Mouse (Mus musculus): Measurements from ENCODE around the gene Rrp36. TPM values are rescaled to one million over a fixed set of nuclear protein-coding genes. Genes with fewer than 3 reads are reported as not detected.

Gene Rrp36
- polyA plus RNA-seq, 1 experiment from 2014 or later: 36.5 TPM

DNA sequence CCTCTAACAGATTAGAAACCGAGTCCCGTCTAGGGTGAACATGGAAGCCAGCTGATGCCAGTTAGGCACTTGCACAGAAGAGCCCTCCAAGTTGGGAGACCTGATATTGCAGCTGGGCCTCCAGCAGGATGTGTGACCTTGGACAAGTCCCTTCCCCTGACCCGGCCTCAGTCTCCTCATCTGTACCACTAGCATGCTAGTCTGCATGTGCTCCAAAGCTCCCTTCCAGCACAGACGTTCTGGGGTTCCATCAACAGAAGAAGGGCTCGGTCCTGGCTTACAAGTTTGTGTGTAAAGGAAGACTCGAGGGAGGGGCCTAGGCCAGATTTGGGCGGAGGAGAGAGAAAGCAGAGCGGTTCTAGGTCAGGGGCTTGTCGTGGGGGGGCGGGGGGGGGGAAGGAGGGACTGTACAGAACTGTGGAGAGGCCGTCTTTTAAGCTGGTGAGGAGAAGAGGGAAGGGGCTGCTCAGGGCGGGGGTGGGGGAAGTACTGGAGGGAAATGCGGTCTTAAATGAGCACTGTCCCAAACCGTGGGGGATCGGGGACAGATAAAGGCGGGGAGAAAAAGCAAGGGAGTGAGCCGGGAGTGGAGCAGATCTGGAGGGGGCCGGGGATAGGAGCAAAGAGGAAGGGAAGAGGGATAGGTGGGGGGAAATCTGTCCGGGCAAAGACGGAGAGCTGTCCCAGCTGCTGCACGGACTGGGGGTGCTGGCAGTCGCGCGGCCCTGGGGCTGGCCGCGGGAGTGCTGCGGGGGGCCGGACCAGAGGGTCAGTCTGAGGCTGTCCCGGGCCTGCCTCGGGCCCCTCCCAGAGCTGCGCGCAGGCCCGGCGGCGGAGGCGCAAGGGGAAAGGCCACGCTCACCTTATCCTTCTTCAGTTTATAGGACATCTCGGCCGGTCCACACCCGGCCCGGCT lies 30.1 kb upstream of the Rrp36 start:
- ATAC-seq (ENCODE audit: insufficient number of reproducible peaks, low FRiP score): peak; percentile 79
- Histone ChIP-seq H3K27me3 (replicated peaks) (no peaks in the 10 kb centered on the region), H3K4me1 (replicated peaks) (peaks cover 41% of the 10 kb centered on the region), H3K4me2 (peak overlapping the region; percentile 94), H3K4me3 (peak overlapping the region; percentile 88), H3K36me3 (peaks cover 7% of the 10 kb centered on the region), H3K27ac (ENCODE audit: poor library complexity, severe bottlenecking) (peak overlapping the region; percentile 89), H3K9me3 (replicated peaks) (no peaks in the 10 kb centered on the region), H3K9ac (peak overlapping the region; percentile 92)
- WGBS: 4% methylated on average over 39 of the region's 41 CpGs

DNA sequence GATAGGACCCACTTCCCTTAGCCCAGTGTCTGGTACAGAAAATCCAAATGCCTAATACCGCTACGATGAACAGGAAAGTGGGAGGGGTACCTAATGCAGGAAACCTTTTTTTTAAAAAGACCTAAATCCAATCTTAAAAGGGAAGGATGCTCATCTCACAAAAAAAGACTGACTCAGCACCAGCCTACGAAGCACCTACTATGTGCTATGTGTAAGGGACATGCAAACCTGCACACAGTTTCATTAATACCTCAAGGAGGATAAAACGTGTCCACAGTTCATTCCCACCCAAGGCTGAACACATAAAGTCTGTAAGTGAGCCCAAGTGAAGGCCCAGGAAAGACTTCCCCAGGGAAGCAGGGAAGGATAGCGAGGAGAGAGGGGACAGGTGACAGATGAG lies 28.4 kb upstream of the Rrp36 start:
- Histone ChIP-seq H3K4me3 (no peak overlapping the region), H3K9ac (peak overlapping the region; percentile 92; the same call in 1 of the 2 replicates), H3K36me3 (peaks cover 22% of the 10 kb centered on the region), H3K4me1 (replicated peaks) (peaks cover 41% of the 10 kb centered on the region), H3K4me2 (peak overlapping the region; percentile 94; the same call in 1 of the 2 replicates), H3K9me3 (replicated peaks) (no peaks in the 10 kb centered on the region), H3K27me3 (replicated peaks) (no peaks in the 10 kb centered on the region), H3K27ac (ENCODE audit: poor library complexity, severe bottlenecking) (no peak overlapping the region)
- 81% methylated on average over 5 of the region's 5 CpGs for WGBS
- no peak for ATAC-seq (ENCODE audit: insufficient number of reproducible peaks, low FRiP score)

DNA sequence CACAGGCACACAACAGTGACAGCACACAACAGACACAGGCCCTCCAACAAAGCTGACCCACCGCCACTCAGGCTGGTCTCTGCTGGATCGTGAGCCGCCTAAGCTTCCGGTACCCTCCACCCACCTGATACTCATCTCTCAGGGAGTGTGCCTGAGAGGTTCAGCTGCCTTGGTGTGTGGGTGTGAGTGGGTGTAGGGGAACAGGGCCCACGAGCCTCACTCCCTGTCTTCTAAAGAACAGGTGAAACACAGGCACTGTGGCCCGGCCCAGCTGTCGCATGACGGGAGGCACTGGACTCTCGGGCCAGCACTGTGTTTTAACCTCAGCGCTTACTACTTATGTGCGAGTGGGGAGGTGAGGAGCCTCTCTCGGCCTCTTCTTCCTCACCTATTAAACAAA lies 27.9 kb upstream of the Rrp36 start:
- ATAC-seq (ENCODE audit: insufficient number of reproducible peaks, low FRiP score): no peak
- Histone ChIP-seq H3K4me1 (replicated peaks) (peaks cover 41% of the 10 kb centered on the region), H3K36me3 (peaks cover 22% of the 10 kb centered on the region), H3K4me2 (no peak overlapping the region), H3K27me3 (replicated peaks) (no peaks in the 10 kb centered on the region), H3K4me3 (no peak overlapping the region), H3K9ac (peak overlapping the region; percentile 11; the same call in 1 of the 2 replicates), H3K27ac (ENCODE audit: poor library complexity, severe bottlenecking) (no peak overlapping the region), H3K9me3 (replicated peaks) (no peaks in the 10 kb centered on the region)
- WGBS: 81% methylated on average over 12 of the region's 12 CpGs

DNA sequence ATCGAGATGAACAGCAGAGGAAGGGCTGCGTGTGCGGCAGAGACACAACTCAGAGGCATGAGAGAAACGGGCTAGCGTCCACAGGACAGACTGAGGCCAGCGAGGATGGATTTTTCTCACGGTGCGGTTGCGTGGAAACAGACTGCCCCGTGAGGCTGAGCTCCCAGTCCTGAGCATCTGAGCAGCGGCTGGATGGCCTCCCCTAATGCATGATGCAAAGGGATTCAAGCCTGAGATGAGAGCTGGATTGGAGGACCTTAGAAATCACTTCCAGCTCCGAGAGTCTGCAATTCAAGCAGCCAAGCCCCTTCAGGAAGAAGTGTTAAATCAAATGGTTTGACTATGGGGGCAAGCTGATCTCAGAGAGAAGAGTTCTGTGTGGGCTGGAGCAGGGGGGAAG lies 27.3 kb upstream of the Rrp36 start:
- ATAC-seq (ENCODE audit: insufficient number of reproducible peaks, low FRiP score): no peak
- Histone ChIP-seq H3K4me3 (no peak overlapping the region), H3K27me3 (replicated peaks) (no peaks in the 10 kb centered on the region), H3K27ac (ENCODE audit: poor library complexity, severe bottlenecking) (no peak overlapping the region), H3K9ac (peak overlapping the region; percentile 11; the same call in 1 of the 2 replicates), H3K4me2 (no peak overlapping the region), H3K36me3 (peaks cover 22% of the 10 kb centered on the region), H3K4me1 (replicated peaks) (peaks cover 41% of the 10 kb centered on the region), H3K9me3 (replicated peaks) (no peaks in the 10 kb centered on the region)
- 80% methylated on average over 12 of the region's 12 CpGs for WGBS

DNA sequence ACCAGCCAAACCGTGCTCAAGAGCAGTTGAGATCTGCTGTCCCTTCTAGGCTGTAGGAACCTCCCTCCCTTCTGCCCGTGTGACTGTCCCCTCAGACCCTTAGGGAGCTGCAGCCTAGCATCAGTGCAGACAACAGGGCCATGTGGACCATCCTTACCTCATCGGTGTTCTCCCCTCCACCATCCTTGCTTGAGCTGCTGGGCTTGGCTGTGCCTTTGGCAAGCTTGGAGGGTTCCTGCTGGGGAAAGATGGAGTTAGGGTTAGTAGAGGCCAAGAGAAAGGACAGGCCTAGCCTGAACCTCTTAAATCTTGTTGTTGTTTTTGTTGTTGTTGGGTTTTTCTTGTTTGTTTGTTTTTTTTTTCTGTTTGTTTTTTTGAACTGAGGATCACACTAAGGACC lies 25.8 kb upstream of the Rrp36 start:
- H3K4me1 ChIP-seq (replicated peaks): peaks cover 37% of the 10 kb centered on the region
- H3K27ac ChIP-seq (ENCODE audit: poor library complexity, severe bottlenecking): no peak overlapping the region
- no peaks in the 10 kb centered on the region for H3K27me3 ChIP-seq (replicated peaks)
- no peak for ATAC-seq (ENCODE audit: insufficient number of reproducible peaks, low FRiP score)
- H3K4me3 ChIP-seq: no peak overlapping the region
- 84% methylated on average over 3 of the region's 3 CpGs for WGBS
- no peaks in the 10 kb centered on the region for H3K9me3 ChIP-seq (replicated peaks)
- H3K9ac ChIP-seq: no peak overlapping the region
- H3K36me3 ChIP-seq: peaks cover 22% of the 10 kb centered on the region
- H3K4me2 ChIP-seq: no peak overlapping the region

DNA sequence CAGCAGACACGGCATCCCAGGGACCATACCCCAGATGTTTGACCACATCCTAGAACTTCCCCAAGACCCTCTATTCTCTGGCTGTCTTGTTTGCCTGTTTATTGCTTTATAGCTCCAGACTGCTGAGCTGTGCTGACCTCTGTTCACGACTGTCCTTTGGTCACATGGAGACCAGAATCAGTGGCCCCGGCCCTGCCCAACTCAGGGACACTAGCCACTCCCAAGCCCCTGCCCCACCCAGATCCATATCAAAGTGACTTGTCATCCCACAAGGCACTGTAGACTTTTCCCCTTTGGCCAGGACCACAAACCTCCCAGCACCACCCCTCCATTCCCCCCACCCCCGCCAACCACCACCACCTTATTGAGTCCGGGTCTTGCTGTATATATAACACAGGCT lies 25.1 kb upstream of the Rrp36 start:
- 75% methylated on average over 5 of the region's 5 CpGs for WGBS
- no peak for ATAC-seq (ENCODE audit: insufficient number of reproducible peaks, low FRiP score)
- Histone ChIP-seq H3K9ac (no peak overlapping the region), H3K4me1 (replicated peaks) (peaks cover 37% of the 10 kb centered on the region), H3K9me3 (replicated peaks) (no peaks in the 10 kb centered on the region), H3K27ac (ENCODE audit: poor library complexity, severe bottlenecking) (no peak overlapping the region), H3K36me3 (peaks cover 22% of the 10 kb centered on the region), H3K4me2 (no peak overlapping the region), H3K4me3 (no peak overlapping the region), H3K27me3 (replicated peaks) (no peaks in the 10 kb centered on the region)

DNA sequence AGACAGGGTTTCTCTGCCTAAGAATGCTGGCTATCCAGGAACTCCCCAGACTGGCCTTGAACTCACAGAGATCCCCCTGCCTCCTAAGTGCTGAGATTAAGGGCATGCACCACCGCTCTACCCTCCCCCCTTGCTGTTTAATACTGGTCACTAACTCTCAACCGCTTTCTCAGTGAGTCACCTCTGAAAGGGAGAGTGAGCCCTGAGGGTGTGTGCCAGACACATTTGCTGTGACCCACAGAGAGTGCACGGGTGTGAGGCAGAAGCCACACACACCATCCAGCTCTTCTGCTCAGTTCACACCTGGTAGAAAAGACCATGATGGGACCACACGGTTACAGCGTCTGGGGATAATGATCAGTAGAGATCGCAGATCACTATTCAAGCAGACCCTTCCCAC lies 24.4 kb upstream of the Rrp36 start:
- 0 out of 2 replicates have a peak overlapping the region, but pooled peaks have one; percentile 13 for H3K9ac ChIP-seq
- 83% methylated on average over 6 of the region's 6 CpGs for WGBS
- H3K36me3 ChIP-seq: peaks cover 23% of the 10 kb centered on the region
- no peak for ATAC-seq (ENCODE audit: insufficient number of reproducible peaks, low FRiP score)
- no peak overlapping the region for H3K4me3 ChIP-seq
- peaks cover 30% of the 10 kb centered on the region for H3K4me1 ChIP-seq (replicated peaks)
- H3K27me3 ChIP-seq (replicated peaks): no peaks in the 10 kb centered on the region
- H3K27ac ChIP-seq (ENCODE audit: poor library complexity, severe bottlenecking): no peak overlapping the region
- no peaks in the 10 kb centered on the region for H3K9me3 ChIP-seq (replicated peaks)
- no peak overlapping the region for H3K4me2 ChIP-seq

DNA sequence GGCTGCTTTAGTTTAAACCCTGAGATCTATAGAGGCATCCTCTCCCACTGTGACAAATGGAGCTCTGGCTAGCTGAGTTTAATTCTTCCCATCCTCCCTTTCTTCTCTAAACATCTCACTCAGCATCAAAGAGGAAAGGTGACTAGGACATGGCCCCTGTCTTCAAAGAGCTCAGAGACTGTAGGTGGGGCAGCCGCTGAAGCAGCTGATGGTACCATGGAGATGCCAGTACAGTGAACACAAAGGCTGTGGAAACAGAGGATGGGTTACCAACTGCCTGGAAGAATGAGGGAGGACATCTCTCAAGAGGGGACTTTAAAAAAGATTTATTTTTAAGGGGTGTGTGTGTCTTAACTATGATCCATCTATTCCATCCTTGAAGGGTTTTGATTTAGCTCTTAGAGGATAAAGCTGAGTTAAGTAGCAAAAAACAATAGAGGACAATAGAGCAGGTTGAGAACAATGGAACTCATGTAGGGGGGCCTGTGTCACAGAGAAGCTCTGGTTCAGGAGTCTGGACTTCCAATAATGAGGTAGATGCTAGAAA lies 20.4 kb upstream of the Rrp36 start:
- 93% methylated on average over 1 of the region's 1 CpGs for WGBS

DNA sequence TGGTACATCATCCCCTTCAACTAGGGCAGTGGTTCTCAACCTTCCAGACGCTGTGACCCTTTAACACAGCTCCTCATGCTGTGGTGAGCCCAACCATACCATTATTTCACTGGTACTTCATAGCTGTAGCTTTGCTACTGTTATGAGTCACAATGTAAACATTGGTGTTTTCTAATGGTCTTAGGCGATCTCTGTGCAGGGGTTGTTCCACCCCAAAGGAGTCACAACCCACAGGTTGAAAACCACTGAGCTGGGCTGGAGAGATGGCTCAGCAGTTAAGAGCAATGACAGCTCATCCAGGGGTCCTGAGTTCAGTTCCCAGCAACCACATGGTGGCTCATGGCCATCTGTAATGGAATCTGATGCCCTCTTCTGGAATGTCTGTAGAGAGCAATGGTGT lies 17.2 kb upstream of the Rrp36 start:
- WGBS: 81% methylated on average over 2 of the region's 2 CpGs
- H3K4me1 ChIP-seq (replicated peaks): peaks cover 13% of the 10 kb centered on the region; the same call in 1 of the 2 replicates
- H3K36me3 ChIP-seq: peaks cover 26% of the 10 kb centered on the region
- no peak overlapping the region for H3K9ac ChIP-seq
- no peaks in the 10 kb centered on the region for H3K9me3 ChIP-seq (replicated peaks)
- no peak overlapping the region for H3K27ac ChIP-seq (ENCODE audit: poor library complexity, severe bottlenecking)
- no peak overlapping the region for H3K4me3 ChIP-seq
- ATAC-seq (ENCODE audit: insufficient number of reproducible peaks, low FRiP score): no peak
- H3K27me3 ChIP-seq (replicated peaks): no peaks in the 10 kb centered on the region
- H3K4me2 ChIP-seq: no peak overlapping the region

More for the DNA sequence above, 20.4 kb upstream of the Rrp36 start:
- H3K36me3 ChIP-seq: peaks cover 31% of the 10 kb centered on the region
- no peak for ATAC-seq (ENCODE audit: insufficient number of reproducible peaks, low FRiP score)
- no peak overlapping the region for H3K4me3 ChIP-seq
- no peak overlapping the region for H3K27ac ChIP-seq (ENCODE audit: poor library complexity, severe bottlenecking)
- no peaks in the 10 kb centered on the region for H3K27me3 ChIP-seq (replicated peaks)
- no peak overlapping the region for H3K4me2 ChIP-seq
- no peaks in the 10 kb centered on the region for H3K9me3 ChIP-seq (replicated peaks)
- peaks cover 14% of the 10 kb centered on the region; the same call in 1 of the 2 replicates for H3K4me1 ChIP-seq (replicated peaks)
- H3K9ac ChIP-seq: no peak overlapping the region

DNA sequence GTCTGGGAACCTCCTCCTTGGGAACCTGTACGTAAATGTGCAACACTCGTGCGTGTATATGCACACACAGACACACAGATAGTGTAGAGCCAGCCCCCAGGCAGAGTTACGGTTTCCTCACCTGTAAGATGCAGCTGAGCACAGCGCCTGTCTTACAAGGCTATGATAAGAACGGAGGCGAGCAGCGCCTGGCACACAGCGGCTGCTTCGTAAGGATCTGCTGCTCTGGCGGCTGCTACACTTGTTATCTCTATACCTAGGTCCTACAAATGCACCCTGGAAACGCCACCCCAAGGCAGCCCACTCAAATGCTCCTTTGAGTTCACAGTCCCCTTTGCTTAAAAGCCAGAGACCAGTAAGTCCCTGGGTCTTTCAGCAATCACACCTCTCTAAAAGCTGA lies 16.5 kb upstream of the Rrp36 start:
- Histone ChIP-seq H3K4me1 (replicated peaks) (0 out of 2 replicates have a peak, but pooled peaks cover 8% of the 10 kb centered on the region), H3K4me3 (no peak overlapping the region), H3K9me3 (replicated peaks) (no peaks in the 10 kb centered on the region), H3K36me3 (peaks cover 33% of the 10 kb centered on the region), H3K27me3 (replicated peaks) (no peaks in the 10 kb centered on the region), H3K9ac (no peak overlapping the region), H3K4me2 (no peak overlapping the region), H3K27ac (ENCODE audit: poor library complexity, severe bottlenecking) (no peak overlapping the region)
- 68% methylated on average over 12 of the region's 12 CpGs for WGBS
- no peak for ATAC-seq (ENCODE audit: insufficient number of reproducible peaks, low FRiP score)

DNA sequence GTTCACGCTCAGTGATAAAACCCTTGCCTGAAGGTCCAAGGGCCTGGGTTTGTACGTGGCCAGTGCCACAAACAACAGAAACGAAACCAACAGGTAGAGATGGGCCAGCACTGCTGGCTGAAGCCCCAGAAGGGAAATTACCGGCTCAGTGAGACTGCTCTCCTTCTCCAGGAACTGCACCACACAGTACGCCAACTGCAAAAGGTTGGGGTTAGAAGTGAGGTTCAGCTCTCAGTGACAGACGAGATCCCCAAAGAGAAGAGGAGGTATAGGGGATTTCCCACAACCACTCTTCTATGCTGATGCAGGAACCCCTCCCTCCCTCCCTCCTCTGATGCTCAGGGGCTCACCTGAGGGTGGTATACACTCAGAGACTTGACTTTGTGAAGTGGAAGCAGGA lies 11.8 kb upstream of the Rrp36 start:
- WGBS: 84% methylated on average over 6 of the region's 6 CpGs
- Histone ChIP-seq H3K27ac (ENCODE audit: poor library complexity, severe bottlenecking) (no peak overlapping the region), H3K36me3 (peaks cover 53% of the 10 kb centered on the region), H3K27me3 (replicated peaks) (no peaks in the 10 kb centered on the region), H3K4me3 (no peak overlapping the region), H3K9ac (no peak overlapping the region), H3K4me1 (replicated peaks) (peaks cover 21% of the 10 kb centered on the region), H3K4me2 (no peak overlapping the region), H3K9me3 (replicated peaks) (no peaks in the 10 kb centered on the region)
- ATAC-seq (ENCODE audit: insufficient number of reproducible peaks, low FRiP score): no peak

Data from heart, embryonic 12.5 days (tissue).